Mouse (Mus musculus): ENCODE data around the gene Pcp4. TPM values are rescaled to one million over a fixed set of nuclear protein-coding genes. Genes with fewer than 3 reads are reported as not detected.

The Pcp4 gene
- 0.60 and 1.1 TPM in 2 replicates for polyA plus RNA-seq (2015; fragmentation: Nextera tagmentation; extraction: Ambion mirVana)

DNA sequence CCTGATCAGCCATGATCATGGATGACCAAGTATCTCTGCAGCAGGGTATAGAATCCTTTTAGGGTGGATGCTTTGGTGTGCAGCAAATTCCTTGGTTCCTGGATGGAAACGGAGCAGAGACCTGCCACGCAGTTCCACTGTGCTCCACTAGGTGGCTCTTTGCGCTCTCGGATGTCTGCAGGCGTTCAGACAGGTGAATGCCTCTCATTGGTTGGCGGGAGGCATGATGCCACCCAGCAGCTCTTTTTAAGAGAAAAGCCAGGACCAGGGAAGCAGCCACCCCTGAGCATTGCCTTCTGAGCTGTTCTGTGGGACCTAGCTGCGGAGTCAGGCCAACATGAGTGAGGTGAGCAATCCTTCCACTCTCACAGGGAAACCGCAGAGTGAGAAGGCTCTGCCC is at the start of gene Pcp4:
TSS of gene Pcp4 (plus strand) at position 162 of the 400 bp plus-strand sequence.

DNA sequence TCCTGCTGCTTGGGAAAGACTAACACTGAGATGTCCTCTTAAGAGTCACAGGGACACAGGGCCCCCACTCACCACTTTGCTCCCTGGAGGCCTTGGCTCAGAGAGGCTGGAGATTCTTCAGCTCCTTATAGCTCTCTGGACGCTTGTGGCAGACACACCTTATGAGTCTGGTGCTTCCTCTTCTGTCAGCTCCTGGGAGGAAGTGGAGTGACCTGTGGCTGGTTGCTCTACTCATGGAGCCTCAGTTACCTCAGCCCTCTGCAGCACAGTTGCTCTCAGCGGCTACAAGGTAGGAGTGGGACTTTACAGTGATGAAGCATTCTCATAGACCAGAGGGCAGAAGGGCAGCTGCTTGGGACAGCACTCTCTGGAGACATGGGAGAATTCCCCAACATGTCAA is 23.9 kb upstream of the Pcp4 start, which contains the start of gene Itgb2l:
TSS of gene Itgb2l (minus strand) at position 152 of the 400 bp plus-strand sequence.

Other genes with a start within 250 kb of the Pcp4 start
- 0.06 and 0.12 TPM in 2 replicates for gene B3galt5, start 231.8 kb upstream of the Pcp4 start, polyA plus RNA-seq (2015; fragmentation: Nextera tagmentation; extraction: Ambion mirVana)
- gene Itgb2l, start 24.0 kb upstream of the Pcp4 start, polyA plus RNA-seq (2015; fragmentation: Nextera tagmentation; extraction: Ambion mirVana) = 13.6 and 21.5 TPM in 2 replicates

All from spleen, postnatal 0 days (tissue).